Mouse (Mus musculus): ENCODE results near the gene Dbi.
A peak's percentile ranks its signal among the peaks of the same experiment; 100 is the strongest.

Gene Dbi

DNA sequence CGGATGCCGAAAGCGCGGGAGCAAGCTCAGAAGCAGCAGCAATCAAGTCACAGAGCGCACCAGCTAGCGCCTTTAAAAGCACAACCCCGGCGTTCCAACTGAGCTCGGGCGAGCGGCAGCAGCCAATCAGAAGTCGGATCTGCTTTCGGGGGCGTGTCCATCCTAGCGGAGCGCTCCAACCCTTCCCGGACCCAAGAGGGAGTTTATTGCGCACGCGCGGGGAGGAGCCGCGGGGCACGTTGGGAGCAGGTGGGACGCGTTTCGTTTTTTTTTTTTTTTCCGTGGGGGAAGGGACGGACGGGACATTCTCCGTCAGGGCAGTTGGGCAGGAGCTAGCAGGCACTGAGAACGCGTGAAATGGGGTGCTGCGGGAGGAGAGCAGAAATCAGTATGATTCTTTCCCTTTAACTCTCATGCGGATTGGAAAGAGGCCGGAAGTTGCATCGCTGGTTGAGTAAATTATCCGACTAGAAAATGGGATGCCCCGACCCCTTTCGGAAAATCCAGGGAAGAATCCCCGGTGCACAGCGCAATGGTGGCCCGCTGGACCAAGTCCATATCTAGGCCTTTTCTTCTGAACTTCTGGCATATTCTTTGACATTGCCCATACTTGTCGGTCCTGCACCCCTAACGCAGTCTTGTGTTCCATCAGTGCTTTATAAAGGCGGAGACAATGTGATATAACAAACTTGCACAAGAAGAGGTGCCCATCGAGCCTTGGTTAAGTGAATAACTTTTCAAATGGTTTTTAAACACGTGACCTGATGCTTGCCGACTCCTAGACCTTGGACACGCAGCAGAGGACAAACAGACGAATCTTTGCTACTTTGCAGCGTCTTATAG lies at the start of gene Dbi, which contains the start of gene 3110009E18Rik:
Gene Dbi (minus strand): TSS at position 110 of the 843 bp plus-strand sequence.
Gene 3110009E18Rik (plus strand): TSS at position 219 of the 843 bp plus-strand sequence.
- peak; percentile 99 for DNase-seq

DNA sequence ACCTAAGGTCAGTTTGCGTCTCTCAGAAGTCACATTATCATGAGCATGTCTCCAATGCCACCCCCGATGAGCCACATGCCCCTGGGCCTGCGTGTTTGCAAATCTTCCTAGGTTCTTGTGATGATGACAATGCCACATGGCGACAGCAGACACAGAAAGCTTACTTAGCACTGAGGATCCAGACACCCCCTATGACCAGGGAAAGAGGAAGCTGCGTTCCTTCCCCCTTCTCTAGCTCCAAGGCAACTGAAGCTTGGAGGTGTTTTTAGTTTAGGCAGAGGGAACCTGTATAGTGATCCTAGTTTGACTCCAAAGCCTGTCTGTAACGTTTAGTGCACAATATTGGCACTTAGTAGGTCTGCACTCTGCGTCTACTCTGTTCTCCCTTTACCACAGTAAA lies 49.4 kb upstream of the Dbi start:
- DNase-seq, result no peak

DNA sequence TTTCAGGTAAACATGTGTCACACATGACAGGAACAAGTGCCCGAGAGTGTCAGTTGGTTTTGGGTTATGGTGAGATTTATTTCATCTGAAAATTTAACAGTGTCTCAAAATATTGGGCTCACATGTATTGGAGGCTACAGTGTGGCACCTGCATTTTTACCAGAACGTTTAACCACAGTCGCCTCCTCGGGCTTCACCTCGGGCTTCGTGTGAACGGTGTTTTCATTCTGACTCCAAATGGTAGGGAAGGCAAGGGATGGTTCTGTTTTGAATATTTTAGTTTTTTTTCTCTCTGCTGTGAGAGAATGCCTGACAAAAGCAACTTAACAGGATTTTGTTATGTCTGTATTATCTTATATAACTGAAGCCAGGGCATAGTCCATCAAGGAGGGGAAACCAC lies 47.8 kb upstream of the Dbi start:
- DNase-seq, result no peak

DNA sequence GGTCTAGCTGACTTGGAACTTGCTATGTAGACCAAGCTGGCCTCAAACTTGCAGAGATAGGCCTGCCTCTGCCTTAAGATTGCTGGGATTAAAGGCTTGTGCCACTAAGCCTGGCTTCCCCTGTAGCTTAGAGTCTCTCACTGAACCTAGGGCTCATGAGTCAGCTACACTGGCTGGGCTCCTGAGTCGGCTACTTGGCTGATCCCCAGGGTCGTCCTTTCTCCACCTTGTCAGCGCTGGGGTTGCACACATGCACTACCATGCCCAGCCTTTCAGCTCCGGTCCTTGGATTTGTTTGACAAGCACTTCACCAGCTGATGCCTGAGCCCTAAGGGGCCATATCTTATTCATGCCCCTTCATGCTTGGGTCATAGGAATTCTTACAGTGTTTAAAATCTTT lies 47.1 kb upstream of the Dbi start:
- no peak for DNase-seq

DNA sequence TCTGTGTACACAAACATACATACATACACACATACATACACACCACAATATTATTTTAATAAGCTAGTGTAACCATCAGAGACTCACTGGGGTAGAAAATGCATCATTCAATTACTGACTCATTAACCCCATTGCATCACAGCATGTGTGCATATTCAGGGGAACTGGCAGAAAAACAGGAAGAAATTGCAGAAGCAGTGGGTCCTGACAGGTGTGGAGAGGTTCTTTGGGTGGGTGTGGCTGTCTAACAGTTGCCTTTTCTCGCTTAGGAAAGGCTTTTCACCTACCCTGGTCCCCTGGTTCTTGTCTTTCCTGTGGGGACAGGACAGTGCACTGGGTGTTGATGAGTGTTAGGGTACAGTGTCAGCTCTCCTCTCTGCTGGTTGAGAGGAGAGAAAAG lies 41.7 kb upstream of the Dbi start:
- no peak for DNase-seq

DNA sequence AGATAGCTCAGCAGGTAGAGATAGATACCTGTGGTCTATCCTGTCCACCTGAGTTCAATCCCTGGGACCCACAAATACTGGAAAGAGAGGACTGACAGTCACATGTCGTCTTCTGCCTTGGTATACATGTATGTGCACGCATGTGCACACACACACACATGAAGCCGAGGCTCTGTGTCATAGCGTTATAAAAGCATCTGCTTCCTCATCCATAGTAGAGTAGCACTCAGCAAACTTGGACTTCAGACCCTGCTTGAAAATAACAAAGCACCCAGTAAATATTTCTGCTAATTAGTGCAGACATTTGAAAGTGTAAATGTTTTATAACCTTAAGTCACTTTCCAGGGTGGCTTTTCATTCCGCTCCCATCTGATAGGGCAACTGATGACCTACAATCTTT lies 40.6 kb upstream of the Dbi start:
- DNase-seq, result no peak

DNA sequence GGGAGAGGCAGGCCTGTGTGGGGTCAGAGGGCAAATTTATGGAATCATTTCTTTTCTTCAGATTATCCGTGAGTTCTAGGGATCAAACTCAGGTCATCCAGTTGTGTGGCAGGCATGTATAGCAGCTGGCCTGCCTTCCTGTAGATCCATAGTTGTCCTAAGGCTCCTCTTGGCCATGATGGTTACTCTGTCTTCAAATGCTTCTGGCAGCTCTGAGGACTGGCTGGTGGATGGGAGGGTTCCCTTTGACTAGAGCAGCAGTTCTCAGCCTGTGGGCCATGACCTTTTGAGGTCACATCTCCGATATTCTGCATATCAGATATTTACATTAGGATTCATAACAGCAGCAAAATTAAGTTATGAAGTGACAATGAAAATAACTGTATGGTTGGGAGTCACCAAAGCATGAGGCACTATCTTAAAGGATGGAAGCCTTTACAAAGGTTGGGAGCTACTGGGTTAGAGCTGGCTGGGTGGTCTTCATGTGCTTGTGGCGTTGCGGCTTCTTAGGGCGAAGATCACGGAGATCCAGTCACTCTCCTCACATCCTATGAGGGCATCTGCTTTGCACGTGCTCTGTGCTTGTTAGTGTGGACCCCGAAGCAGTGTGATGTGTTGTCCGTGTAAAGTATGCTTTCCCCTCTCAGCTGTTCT lies 37.7 kb upstream of the Dbi start:
- DNase-seq, result no peak

DNA sequence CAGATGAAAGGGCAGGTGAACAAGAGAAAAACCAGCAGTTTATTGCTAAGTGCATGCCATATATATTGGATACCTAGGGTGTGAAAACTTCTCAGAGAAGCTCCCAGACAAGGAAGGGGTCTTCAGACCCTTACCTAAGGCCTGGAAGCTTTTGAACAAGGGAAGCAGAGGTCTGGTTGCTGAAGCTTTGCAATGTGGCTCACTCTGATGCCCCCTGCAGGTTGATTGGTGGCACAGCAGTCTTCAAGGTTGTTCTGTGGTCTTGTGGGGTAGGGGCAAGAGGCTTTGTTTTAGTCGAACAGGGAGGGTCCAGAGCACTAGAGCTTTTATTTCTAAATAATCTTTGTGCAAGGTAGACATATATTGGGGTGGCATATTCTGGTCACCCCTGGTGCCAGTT lies 34.4 kb upstream of the Dbi start:
- DNase-seq, result peak; percentile 55 to 68

DNA sequence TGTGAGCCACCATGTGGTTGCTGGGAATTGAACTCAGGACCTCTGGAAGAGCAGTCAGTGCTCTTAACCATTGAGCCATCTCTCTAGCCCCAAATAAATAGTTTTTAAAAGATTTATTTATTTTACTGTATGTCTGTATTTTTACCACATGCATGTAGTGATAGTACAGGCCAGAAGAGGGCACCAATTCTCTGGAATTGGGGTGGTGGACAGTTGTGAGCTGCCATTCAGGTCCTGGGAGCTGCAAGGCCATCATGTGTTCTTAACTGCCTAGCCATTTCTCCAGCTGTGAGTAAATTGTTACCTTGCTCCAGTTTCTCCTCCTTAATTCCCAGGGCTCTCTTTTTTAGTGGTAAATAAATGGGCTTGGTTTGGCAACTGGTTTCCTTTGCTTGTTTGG lies 33.4 kb upstream of the Dbi start:
- DNase-seq, result peak; percentile 63 to 65

DNA sequence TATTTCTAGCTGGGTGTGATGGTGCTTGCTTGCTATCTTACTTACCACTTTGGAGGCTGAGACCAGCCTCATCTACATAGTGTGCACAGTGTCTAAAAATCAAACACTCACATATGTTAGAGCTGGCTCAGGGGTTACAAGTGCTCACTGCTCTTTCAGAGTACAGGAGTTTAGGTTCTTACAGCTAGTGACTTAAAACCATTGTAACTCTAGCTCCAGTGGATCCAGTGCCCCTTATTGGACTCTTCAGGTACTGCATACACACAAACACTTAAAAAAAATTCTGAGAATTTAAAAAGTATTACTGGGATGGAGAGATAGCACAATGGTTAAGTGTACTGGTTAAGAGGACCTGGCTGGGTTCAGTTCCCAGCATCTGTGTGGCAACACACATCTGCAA lies 26.1 kb upstream of the Dbi start:
- peak in 1 of 2 experiments; percentile 17 for DNase-seq

DNA sequence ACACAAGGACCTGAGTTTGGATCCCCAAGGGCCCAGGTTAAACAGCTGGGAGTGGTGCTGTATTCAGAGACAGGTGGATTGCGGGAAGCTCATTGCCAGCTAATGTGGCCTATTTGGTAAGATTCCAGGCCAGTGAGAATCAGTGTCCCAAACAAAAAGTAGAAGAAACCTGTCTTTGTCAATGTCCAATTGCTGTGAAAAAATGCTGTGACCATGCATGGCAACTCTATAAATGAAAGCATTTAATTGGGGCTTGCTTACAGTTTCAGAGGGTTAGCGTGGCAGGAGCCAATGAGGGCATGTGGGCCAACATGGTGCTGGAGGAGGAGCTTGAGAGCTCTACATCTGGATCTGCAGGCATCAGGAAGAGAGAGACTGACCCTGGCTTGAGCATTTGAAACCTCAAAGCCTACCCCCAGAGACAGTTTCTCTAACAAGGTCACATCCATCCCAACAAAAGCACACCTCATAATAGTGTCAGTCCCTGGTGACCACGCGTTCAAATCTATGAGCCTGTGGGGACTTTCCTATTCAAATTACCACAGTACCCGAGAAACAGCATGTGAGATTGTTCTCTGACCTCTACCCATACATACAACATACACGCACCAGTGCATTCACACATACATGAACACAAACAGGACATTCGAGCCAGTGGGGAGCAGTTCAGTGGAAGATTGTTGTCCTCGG lies 24.8 kb upstream of the Dbi start:
- DNase-seq, result no peak

DNA sequence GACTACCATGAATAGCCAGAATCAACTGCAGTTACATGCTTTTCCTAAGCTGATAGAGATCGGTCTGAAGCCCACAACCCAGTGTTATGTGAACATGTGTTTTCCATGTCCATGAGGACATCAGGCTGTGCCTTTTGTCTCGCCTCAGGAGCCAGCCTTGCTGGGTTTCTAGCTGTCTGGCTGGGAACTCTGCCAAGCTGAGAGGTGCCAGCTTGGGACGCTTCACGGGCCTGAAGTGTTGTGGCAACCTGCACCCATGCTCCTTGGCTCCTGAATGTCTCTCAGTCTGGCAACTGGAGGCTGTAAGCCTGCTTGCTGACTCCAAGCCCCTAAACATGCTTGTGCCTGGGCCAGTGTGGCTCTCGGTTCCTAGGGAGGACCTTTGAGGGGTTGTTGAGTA lies 21.7 kb upstream of the Dbi start:
- peak; percentile 90 to 93 for DNase-seq

DNA sequence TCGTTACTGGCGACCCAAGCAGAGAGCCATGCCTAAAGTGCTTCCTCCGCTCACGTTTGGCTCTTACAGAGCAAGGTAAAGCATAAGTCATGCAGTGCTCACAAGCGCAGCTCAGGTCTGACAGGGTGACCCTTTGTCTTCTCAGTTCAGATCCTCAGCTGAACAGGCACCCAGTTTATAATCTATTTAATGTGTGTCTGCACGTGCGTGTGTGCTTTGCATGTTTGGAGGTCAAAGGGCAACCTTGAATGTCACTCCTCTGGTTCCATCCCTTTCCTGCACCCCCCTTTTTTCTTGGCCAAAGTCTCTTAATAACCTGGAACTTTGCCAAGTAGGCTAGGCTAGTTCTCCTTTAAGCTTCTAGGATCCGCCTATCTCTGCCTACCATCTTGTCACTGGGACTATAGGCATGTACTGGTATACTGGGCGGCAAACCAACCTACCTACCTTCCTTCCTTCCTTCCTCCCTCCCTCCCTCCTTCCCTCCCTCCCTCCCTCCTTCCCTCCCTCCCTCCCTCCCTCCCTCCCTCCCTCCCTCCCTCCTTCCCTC lies 19.3 kb upstream of the Dbi start:
- no peak for DNase-seq

DNA sequence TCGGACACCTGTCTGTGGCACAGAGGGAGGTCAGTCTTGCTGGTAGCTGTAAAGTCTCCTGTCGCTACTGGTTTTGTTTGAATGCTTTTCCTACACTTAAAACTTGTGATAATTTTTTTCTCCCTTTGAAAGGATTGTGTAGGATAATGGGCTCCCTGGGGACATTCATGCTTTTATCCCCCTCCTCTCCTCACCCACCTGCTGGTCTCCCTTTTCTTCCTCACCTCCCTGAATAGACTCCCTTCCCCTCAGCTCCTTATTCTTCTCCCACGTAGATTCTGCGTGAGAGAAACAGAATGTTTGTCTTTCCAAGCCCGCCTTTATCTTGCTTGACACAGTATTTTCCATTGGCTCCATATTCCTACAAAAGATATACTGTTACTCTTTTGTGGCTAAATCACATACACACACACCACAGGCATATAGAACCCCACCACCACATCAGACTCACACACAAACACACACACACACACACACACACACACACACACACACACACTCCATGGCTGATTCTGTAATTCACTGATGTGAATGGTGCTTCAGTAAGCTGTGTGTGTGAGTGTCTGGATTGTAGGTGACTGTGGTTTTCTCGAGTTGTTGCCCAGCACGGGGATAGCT lies 18.2 kb upstream of the Dbi start:
- DNase-seq, result no peak

DNA sequence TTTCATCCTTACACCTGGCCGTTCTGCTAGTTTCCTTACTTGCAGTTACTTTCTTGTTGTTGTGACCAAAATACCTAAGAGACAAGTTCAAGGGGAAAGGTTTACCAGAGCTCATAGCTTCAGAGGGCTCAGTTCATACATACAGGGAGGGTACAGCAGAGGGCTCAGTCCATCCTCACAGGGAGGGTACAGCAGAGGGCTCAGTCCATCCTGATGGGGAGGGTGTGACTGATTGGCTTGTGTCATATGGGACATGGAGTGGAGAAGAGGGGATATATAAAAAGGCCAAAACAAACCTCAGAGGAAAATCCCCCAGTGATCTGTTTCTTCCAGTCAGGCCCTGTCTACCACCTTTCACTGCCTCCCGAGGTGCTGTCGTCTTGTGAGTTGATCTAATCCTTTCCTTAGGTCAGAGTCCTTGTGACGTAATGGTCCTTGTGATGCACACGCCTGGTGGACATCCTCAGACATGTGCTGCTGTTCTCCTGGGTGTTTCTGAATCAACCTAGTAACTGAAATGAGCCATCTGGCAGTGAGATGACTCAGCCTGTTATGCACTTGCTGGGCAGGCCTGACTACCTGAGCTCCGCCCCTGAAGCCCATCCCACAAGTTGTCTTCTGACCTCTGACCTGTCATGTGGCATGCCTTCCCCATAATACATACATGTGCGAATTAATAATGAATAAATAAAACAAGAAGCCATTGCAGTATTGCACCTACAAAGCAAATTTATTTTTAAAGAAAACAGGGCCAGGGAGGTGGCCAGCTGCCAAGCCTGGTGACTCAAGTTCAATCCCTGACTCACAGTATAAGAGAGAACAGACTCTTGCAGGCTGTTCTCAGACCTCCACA lies 15.3 kb upstream of the Dbi start:
- DNase-seq, result peak; percentile 19 to 23

DNA sequence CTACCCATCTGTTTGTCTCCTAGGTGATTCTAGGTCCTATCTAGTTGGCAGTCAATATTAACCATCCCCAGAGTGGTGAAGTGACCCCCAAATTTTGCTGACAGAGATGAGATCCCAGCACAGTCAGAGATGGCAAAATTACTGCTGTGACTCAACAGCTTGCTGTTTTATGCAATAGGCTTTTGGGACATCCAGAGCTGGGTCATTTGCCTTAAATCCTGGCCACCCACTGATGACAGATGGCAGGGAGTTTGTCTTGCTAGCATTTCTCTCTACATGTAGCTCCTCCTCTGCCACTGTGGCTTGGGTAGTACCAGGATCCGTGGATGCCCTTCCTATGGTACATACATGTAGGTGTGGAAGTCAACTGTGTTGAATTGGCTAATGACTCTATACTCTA lies 11.5 kb upstream of the Dbi start:
- no peak for DNase-seq

DNA sequence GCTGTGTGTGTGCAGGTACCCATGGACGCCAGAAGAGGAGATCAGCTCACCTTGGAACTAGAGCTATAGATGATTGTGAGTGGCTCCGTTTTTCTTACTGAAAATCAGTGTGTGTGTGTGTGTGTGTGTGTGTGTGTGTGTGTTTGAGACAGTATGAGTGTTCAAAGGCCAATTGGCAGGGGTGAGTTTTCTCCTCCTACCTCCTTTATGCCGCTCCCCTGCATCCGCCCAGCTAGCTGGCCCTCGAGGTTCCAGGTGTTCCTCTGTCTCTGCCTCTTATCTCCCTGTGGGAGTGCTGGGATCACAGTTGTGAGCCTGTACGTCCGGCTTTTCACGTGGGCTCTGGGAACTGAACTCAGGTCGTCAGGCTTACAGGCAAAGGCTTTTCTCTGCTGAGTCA lies 5.4 kb upstream of the Dbi start:
- DNase-seq, result no peak

DNA sequence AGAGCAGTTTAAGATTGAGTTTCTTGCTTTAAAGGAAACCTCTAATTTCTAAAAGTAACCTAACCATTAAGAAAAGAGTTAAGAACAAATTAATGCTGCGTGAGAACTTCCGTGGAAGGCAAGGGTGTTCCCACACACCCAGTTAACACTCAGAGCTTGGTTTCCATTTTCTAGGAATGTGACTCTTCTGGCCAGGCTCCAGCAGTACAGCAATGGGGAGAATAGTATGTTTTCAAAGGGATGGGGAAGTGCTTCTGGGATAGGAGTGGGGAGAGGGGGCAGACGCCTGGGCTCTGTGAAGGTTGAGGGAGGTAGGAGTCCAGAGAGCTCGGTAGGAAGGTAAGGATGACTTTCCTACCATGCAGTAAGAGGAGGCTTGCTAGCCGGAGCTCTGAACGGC lies 4.6 kb upstream of the Dbi start:
- DNase-seq, result no peak

DNA sequence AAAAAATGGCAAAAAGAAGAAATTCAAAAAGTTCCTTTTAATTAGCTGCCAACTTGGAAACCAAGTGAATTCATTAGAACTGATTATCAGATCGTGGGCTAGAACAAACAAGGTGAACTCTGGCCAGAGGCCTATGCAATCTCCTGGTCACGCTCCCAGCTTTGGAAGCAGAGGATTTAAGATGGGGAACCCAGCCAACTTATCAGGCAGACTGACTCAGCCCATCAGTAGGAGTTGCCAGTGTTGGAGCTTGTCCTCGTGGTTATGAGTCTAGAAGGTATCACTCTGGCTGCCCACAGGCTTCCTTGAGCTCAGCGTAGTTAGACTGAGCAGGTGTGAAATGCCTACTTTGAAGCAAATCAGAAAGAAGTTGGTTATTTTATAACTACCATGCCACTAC lies 4.0 kb upstream of the Dbi start:
- peak in 1 of 2 experiments; percentile 15 for DNase-seq

DNA sequence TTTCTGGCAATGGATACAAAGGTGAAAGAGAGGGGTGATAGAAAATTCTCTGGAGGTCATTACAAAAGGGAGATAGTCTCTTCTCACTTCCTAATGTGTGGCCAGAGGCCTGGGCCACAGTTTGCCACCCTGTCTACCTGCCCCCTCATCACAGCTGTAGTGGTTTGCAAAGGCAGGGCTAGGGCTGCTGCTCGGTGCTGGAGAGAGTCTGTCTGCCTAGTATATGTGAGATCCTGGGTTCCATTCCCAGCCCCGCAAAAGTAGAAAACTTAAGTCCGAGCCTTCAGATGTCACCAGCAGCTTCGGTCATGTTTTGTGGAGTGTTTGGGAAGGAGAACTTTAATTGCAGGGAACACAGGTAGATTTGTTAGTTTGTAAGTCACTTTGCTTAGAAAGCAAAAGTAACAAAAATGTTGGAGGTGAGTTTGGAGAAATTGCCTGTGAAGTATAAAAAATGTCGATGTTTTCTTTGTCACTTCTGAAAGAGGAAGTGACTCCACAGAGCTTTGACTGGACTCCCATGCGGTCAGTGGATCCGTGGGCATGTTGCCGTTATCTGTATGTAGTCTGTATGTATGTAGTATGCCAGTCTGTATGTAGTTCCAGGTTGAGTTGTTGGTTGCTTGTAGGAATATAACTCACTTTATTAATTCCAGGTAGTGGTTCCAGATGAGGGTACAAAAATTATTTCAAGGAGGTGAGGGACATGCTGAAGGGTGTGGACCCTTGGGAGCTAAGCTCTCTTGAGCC lies 1.9 kb upstream of the Dbi start:
- no peak for DNase-seq

DNA sequence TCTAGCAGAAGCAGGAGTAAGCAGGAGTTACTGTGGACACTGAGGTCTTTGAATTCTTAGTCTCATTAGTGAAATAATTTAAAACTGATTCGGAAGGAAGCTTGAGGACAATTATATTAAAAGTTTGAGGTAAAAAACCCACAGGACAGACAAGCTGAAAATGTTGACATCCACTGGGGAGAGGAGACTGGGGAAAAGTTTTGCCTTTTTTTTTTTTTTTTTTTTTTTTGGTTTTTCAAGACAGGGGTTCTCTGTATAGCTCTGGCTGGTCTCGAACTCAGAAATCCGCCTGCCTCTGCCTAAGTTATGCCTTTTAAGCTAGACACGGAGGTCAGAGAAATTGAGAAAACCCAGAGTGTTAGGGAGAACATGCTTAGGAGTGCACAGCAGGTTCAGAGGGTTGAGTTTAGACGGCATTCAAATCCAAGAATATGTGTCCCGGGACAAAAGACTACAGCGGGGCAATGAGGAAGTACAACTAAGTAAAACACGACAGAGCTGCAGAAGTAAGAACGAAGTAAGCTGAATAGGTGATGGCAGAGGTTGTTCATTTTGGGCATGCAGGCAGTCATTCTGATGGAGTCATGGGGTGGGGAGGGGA lies 1.2 kb upstream of the Dbi start:
- DNase-seq, result no peak
